Mouse (Mus musculus) liver, postnatal 0 days (tissue): ENCODE data around the gene Pdzrn3. TPM values are rescaled to one million over a fixed set of nuclear protein-coding genes. Genes with fewer than 3 reads are reported as not detected.

Source experiments
- ATAC-seq: fragments of 200-750 bp; cut with Nextera tagmentation; 2 replicates; pipeline ENCODE4 v1.8.0; 2017; ENCODE audit warnings: mild to moderate bottlenecking, moderate library complexity
- DNase-seq: peaks from one replicate; pipeline ENCODE4 v3.0.0-alpha.2; 2016
- H3K27ac ChIP-seq: fragments of 300-500 bp; sonication (generic); 2 replicates; pipeline ENCODE4 v1.5.1; 2014; ENCODE audit warnings: antibody characterized with exemption, moderate library complexity, mild to moderate bottlenecking, low read depth
- H3K27me3 ChIP-seq: fragments of 300-500 bp; sonication (generic); 2 replicates; pipeline ENCODE4 v1.6.1; 2014; ENCODE audit warnings: low read length, control low read depth, mixed read lengths; ENCODE audit not compliant: insufficient read depth
- H3K36me3 ChIP-seq: fragments of 300-500 bp; sonication (generic); replicated peaks from 2 replicates; pipeline ENCODE4 v1.6.1; 2014; ENCODE audit warnings: mild to moderate bottlenecking, control low read depth, low read length, moderate library complexity, mixed read lengths; ENCODE audit not compliant: insufficient read depth
- H3K4me1 ChIP-seq: fragments of 300-500 bp; sonication (generic); 2 replicates; pipeline ENCODE4 v1.6.1; 2014; ENCODE audit warnings: antibody characterized with exemption, mild to moderate bottlenecking, control low read depth; ENCODE audit not compliant: insufficient read depth
- H3K4me2 ChIP-seq: fragments of 300-500 bp; sonication (generic); 2 replicates; pipeline ENCODE4 v1.6.1; 2014; ENCODE audit warnings: low read depth, mild to moderate bottlenecking, low read length, moderate library complexity, mixed read lengths
- H3K4me3 ChIP-seq: fragments of 300-500 bp; sonication (generic); 2 replicates; pipeline ENCODE4 v1.5.1; 2014; ENCODE audit warnings: low read depth, low read length
- H3K9ac ChIP-seq: fragments of 300-500 bp; sonication (generic); replicated peaks from 2 replicates; pipeline ENCODE4 v1.6.1; 2014; ENCODE audit warnings: mild to moderate bottlenecking, moderate library complexity
- H3K9me3 ChIP-seq: fragments of 300-500 bp; sonication (generic); 2 replicates; pipeline ENCODE4 v1.6.1; 2016; ENCODE audit warnings: mild to moderate bottlenecking, control low read depth, low read length, mixed read lengths
- CTCF ChIP-seq: sonication (generic); IDR thresholded peaks from 2 replicates; pipeline ENCODE4 v1.5.1; 2016; ENCODE audit warnings: antibody characterized with exemption, low read depth
- EP300 ChIP-seq: IDR thresholded peaks from 2 replicates; pipeline ENCODE4 v1.6.1; 2016; ENCODE audit warnings: antibody characterized with exemption, low read depth, mild to moderate bottlenecking
- WGBS: fragments of 180-500 bp; shearing (Covaris S2); extraction: QIAGEN DNeasy Blood & Tissue Kit; methylation state at CpG from one replicate; pipeline ENCODE4 v1.1.7; 2014; ENCODE audit not compliant: insufficient replicate concordance; 5-methylcytosine and 5-hydroxymethylcytosine counted together
- polyA plus RNA-seq: library from polyadenylated mRNA; unstranded; fragments of >200 nt; fragmentation: Nextera tagmentation; extraction: Ambion mirVana; gene quantifications from 2 replicates; pipeline ENCODE4 v1.2.1, GENCODE M21; 2015

Gene Pdzrn3
- polyA plus RNA-seq, 1 experiment from 2014 or later, result 0.69 TPM

- Histone ChIP-seq H3K9me3 (no peaks in the 10 kb centered on the region), H3K4me3 (no peak overlapping the region), H3K27ac (no peak overlapping the region), H3K36me3 (no peaks in the 10 kb centered on the region), H3K9ac (no peak overlapping the region), H3K4me2 (no peak overlapping the region), H3K27me3 (no peaks in the 10 kb centered on the region), H3K4me1 (no peaks in the 10 kb centered on the region)
- TF ChIP-seq EP300 (no peak), CTCF (no peak)
- 79% methylated on average over 5 of the region's 5 CpGs for whole genome bisulfite sequencing
- DNase-seq (no peak), ATAC-seq (no peak)
Observed at GRCm38 (mm10) chr6:101259411-101259810, 118.3 kb downstream of the Pdzrn3 start.

- no peaks in the 10 kb centered on the region for H3K36me3 ChIP-seq
- H3K9me3 ChIP-seq, result no peaks in the 10 kb centered on the region
- TF ChIP-seq EP300 (no peak), CTCF (no peak)
- no peak overlapping the region for H3K4me2 ChIP-seq
- DNase-seq, result no peak
- WGBS, result 72% methylated on average over 6 of the region's 6 CpGs
- H3K4me1 ChIP-seq, result no peaks in the 10 kb centered on the region
- H3K27me3 ChIP-seq, result no peaks in the 10 kb centered on the region
- H3K27ac ChIP-seq, result no peak overlapping the region
- H3K4me3 ChIP-seq, result no peak overlapping the region
- H3K9ac ChIP-seq, result no peak overlapping the region
- no peak for ATAC-seq
Observed at GRCm38 (mm10) chr6:101257418-101257817, 120.3 kb downstream of the Pdzrn3 start.

- no peak overlapping the region for H3K9ac ChIP-seq
- H3K9me3 ChIP-seq, result no peaks in the 10 kb centered on the region
- H3K4me3 ChIP-seq, result no peak overlapping the region
- no peaks in the 10 kb centered on the region for H3K27me3 ChIP-seq
- H3K36me3 ChIP-seq, result no peaks in the 10 kb centered on the region
- TF ChIP-seq EP300 (no peak), CTCF (no peak)
- H3K4me2 ChIP-seq, result no peak overlapping the region
- 42% methylated on average over 4 of the region's 4 CpGs for WGBS
- ATAC-seq, result no peak
- no peaks in the 10 kb centered on the region for H3K4me1 ChIP-seq
- no peak for DNase-seq
- no peak overlapping the region for H3K27ac ChIP-seq
Observed at GRCm38 (mm10) chr6:101254652-101255051, 123.0 kb downstream of the Pdzrn3 start.

- no peaks in the 10 kb centered on the region for H3K27me3 ChIP-seq
- no peaks in the 10 kb centered on the region for H3K9me3 ChIP-seq
- no peak overlapping the region for H3K9ac ChIP-seq
- H3K4me3 ChIP-seq, result no peak overlapping the region
- H3K27ac ChIP-seq, result no peak overlapping the region
- 70% methylated on average over 12 of the region's 12 CpGs for WGBS
- H3K36me3 ChIP-seq, result no peaks in the 10 kb centered on the region
- no peak for DNase-seq
- no peak for TF ChIP-seq CTCF
- no peak for TF ChIP-seq EP300
- no peak overlapping the region for H3K4me2 ChIP-seq
- no peak for ATAC-seq
- no peaks in the 10 kb centered on the region for H3K4me1 ChIP-seq
Observed at GRCm38 (mm10) chr6:101251916-101252603, 125.6 kb downstream of the Pdzrn3 start.

- no peaks in the 10 kb centered on the region for H3K9me3 ChIP-seq
- no peak for DNase-seq
- no peaks in the 10 kb centered on the region for H3K36me3 ChIP-seq
- no peak for ATAC-seq
- no peaks in the 10 kb centered on the region for H3K27me3 ChIP-seq
- H3K9ac ChIP-seq, result no peak overlapping the region
- H3K4me1 ChIP-seq, result no peaks in the 10 kb centered on the region
- WGBS, result 65% methylated on average over 5 of the region's 5 CpGs
- no peak overlapping the region for H3K4me3 ChIP-seq
- H3K27ac ChIP-seq, result no peak overlapping the region
- no peak overlapping the region for H3K4me2 ChIP-seq
- no peak for TF ChIP-seq EP300
- TF ChIP-seq CTCF, result no peak
Observed at GRCm38 (mm10) chr6:101251160-101251559, 126.5 kb downstream of the Pdzrn3 start.

- H3K9ac ChIP-seq, result no peak overlapping the region
- ATAC-seq (no peak), DNase-seq (no peak)
- no peaks in the 10 kb centered on the region for H3K36me3 ChIP-seq
- H3K4me1 ChIP-seq, result no peaks in the 10 kb centered on the region
- no peak overlapping the region for H3K4me2 ChIP-seq
- H3K9me3 ChIP-seq, result no peaks in the 10 kb centered on the region
- WGBS, result 52% methylated on average over 4 of the region's 4 CpGs
- TF ChIP-seq EP300, result no peak
- no peak for TF ChIP-seq CTCF
- no peak overlapping the region for H3K4me3 ChIP-seq
- H3K27me3 ChIP-seq, result no peaks in the 10 kb centered on the region
- H3K27ac ChIP-seq, result no peak overlapping the region
Observed at GRCm38 (mm10) chr6:101246137-101246536, 131.6 kb downstream of the Pdzrn3 start.
